Mouse (Mus musculus): ENCODE measurements around the gene Lnx1.

DNA sequence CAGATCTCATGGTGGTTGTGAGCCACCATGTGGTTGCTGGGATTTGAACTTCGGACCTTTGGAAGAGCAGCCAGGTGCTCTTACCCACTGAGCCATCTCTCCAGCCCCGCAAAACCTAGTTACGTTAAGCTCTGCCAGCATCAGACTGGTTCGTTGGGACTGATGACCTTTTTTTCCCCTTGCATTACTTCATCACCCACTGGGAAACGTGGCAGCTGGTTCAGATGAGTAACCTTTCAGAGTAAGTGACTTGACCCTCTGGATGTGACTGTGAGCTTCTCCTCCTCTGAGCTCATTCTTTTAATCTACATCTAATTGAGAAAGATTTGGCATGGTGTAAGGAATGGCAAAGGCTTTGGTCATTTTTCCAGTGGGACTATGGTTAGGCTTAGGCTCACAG lies 102.7 kb downstream of the Lnx1 start:
- no peak for TF ChIP-seq CTCF (IDR thresholded peaks at IDR 0.05; ENCODE audit: borderline replicate concordance, insufficient read depth, low read length)
- TF ChIP-seq POLR2A (IDR thresholded peaks at IDR 0.05; ENCODE audit: low read depth, low read length) = no peak

Measured in embryonic fibroblast, embryonic 13.5 days (primary cell).